Mouse (Mus musculus) kidney, adult 8-10 months (tissue): ENCODE results near the gene Spef2.

ENCODE experiments used
- DNase-seq, 2 experiments: peaks; one replicate each; pipeline ENCODE4 v3.0.0; 2022

The Spef2 gene

DNA sequence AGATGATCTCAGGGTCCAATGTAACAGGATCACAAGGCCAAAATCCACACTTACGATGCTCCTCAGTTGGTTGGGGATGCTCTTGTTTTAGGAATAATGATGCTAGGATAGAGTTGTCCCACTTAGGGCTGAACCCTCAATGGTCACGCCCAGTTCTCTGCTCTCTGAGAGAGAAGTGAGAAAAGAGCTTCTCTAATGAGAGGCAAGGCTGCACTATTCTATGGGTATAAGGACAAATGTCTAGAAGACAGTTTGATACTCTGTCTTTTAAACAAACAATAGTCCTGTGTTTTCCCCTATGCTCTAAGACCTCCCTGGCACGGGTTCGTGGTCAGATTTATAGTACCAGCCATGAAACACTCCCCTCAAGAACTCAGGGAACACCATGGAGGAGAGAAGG is 218.6 kb downstream of the Spef2 start, which contains the start of gene Il7r:
TSS of gene Il7r (minus strand) at position 101 of the 400 bp plus-strand sequence.
- DNase-seq = no peak

- no peak for DNase-seq
Observed at GRCm38 (mm10) chr15:9529646-9530045, 219.0 kb downstream of the Spef2 start.
